Mouse (Mus musculus): Measurements from ENCODE around the gene Afg3l1.
"Not testable (repeated sequence)": the region's sequence is repeated elsewhere in the genome, so short reads cannot be mapped to it uniquely, and the experiment has no call there.

Afg3l1 gene

DNA sequence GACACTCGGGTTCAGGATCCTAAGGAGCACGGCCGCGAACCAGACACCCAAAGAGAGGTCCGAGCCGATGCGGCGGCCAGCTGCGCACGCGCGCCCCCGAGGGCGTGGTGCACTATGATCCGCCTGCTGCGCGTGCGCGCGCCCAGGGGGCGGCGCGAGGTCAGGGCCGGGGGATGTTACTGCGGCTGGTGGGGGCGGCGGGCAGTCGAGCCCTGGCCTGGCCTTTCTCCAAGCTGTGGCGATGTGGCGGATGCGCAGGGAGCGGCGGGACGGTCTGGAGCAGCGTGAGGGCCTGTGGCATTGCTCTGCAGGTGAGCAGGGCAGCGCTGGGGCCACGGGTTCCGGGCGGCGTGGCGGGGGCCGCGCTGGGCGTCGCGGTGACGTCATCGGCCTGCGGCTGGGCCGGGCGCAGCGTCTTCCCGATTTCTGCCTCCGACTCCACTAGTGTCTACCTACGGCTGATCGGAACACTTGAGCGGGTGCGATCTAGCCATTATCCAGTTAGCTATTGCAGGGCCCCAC is at the start of gene Afg3l1:
Afg3l1 (plus strand) TSS at position 167 of the 522 bp plus-strand sequence.
- DNase-seq = peak; percentile 96 to 97

DNA sequence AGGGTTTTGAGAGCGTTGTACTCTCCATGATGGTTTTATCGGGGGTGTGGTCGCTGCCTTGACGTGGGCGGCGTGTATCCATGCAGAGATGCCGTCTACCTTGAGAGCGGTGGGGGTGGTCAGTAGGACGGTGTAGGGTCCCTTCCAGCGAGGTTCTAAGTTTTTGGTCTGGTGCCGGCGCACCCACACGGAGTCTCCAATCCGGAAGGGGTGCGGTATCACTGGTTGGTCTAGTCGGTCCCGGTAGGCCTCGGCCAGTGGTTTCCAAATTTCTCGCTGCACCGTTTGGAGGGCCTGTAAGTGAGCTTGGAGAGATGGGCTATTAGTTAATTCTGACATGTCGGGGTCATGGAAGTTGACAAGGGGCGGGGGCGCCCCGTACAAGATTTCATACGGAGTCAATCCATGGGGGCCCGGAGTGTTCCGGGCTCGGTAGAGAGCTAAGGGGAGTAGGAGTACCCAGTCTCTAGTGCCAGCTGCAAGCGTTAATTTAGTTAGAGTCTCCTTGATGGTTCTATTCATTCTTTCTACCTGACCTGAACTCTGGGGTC is 49.3 kb upstream of the Afg3l1 start:
- DNase-seq = no peak

DNA sequence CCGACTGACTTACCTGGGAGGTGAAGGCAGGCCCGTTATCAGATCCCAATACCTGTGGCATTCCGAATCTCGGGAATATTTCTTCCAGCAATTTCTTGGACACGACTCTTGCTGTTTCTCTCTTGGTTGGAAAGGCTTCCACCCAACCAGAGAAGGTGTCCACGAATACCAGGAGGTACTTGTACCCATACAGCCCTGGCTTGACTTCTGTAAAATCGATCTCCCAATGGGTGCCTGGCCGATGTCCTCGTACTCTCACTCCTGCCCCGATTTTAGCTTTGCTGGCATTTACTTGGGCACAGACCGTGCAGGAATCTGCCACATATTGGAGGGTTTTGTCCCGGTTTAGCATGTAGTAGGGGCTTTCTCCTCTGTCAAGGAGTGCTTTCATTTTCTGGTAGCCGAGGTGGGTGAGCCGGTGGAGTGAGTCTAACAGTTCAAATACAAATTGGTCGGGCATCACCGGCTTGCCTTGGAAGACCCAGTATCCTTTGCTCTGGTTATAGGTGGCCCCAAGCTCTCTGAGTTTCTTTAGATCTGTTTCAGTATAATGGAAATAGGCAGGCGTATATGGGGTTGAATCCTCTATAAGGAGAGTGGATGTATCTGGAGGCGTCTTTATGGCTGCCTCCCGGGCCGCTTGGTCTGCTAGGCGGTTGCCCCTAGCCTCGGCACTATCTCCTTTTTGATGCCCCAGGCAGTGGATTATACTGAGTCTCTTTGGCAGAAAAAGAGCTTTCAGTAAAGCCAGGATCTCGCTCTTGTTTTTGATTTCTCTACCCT is 48.6 kb upstream of the Afg3l1 start:
- DNase-seq = no peak

DNA sequence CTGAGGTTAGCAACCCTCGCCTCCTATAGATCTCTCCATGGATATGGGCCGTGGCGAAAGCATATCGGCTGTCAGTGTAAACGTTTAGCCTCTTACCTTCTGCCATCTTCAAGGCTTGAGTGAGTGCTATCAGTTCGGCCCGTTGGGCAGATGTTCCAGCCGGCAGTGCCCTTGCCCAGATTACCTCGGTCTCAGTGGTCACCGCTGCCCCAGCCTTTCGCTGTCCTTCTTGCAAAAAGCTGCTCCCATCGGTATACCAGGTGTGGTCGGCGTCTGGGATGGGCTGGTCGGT is 48.0 kb upstream of the Afg3l1 start:
- DNase-seq = not testable (repeated sequence)

DNA sequence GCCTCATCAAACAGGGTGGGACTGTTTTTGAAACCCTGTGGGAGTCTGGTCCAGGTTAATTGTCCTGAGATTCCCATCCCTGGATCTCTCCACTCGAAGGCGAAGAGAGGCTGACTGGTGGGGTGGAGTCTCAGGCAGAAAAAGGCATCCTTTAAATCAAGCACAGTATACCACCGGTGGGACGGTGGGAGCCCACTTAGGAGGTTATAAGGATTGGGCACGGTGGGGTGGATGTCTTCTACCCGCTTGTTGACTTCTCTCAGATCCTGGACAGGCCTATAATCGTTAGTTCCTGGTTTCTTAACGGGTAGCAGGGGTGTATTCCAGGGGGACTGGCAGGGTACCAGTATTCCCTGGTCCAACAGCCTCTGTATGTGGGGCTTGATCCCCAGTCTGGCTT is 46.8 kb upstream of the Afg3l1 start:
- not testable (repeated sequence) for DNase-seq

DNA sequence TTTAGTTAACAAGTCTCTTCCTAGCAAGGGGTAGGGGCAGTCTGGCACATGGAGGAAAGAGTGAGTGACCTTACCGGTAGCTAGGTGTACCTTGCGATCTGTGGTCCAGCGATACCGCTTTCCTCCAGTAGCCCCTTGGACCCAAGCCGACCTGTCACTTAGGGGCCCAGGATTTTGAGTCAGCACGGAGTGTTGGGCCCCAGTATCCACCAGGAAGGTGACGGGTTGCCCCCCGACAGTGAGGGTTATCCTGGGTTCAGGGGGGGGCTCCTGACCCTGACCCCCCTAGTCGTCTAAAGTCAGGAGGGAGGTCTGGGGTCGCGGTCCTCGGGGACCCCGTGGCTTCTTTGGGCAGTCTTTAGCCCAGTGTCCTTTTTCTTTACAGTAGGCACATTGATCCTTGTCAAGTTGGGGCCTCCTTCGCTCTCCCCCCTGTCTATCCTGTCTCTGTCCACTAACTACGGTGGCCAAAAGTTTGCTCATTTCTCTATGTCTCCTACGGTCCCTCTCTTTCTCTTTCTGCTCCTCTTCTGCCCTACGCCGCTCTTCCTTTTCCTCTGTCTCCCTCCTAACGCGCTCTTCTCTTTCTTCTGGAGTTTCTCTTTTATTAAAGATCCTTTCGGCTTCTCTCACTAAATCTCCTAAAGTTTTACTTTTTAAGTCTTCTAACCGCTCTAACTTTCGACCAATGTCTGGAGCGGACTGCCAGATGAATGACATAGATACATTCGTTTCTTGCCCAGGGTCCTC is 45.9 kb upstream of the Afg3l1 start:
- no peak for DNase-seq

DNA sequence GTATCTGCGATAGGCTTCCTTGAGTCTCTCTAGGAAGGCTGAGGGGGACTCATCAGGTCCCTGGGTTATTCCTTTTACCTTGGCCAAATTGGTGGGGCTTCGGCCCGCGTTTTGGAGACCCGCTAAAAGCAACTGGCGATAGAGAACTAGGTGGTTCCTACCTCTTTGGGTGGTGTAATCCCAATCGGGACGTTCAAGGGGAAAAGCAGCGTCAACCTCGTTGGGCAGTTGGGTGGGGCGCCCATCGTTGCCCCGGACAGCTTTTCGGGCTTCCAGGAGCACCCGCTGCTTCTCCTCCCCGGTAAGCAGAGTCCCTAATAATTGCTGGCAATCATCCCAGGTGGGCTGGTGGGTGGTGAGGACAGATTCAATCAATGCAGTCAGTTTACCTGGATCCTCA is 45.3 kb upstream of the Afg3l1 start:
- DNase-seq = no peak

DNA sequence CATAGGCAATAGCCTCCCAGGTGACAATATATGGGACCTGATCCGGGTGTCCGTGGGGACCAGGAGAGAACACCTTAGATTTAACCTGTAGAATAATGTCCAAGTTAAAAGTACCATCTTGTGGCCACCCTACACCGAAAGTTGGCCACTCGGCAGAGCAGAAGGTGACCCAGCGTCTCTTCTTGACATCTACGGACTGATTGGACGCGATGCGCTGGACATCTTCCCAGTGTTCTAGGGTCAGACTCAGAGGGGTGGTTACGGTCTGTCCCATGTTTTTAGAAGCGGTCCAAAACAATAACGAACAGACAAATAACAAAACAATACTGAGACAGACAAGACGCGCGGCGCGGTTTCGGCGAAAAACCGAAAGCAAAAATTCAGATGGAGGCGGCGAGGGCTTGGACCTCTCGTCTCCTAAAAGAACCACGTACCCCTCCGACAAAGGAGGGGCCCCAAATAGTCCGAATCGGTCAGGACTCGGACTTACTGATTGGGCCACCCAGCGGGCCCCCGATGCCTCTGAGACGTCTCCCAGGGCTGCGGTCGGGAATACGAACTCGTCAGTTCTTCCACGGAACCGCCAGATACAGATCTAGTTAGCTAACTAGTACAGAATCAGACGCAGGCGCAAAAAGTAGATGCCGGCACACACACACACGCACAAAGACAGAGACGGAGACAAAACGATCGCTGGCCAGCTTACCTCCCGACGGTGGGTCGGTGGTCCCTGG is 44.3 kb upstream of the Afg3l1 start:
- DNase-seq = not testable (repeated sequence)

DNA sequence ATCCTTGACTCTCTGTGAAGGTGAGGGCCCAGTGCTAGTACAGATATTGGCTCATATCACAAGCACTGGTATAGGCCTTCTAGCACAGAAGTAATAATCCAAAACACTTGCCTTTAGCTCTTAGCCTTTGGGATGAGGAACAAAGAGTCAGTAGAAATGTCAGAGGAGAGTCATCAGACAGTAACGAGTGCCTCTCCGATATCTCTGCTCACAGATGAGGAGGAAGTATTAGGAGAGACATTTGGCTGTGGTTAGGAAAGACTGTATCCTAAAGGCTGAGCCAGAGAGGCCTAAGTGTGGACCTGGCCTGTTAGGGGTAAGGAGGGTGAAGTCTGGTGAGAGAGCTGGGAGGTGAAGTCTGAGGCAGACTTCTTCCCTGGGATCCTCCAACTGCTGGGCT is 35.9 kb upstream of the Afg3l1 start:
- no peak for DNase-seq

DNA sequence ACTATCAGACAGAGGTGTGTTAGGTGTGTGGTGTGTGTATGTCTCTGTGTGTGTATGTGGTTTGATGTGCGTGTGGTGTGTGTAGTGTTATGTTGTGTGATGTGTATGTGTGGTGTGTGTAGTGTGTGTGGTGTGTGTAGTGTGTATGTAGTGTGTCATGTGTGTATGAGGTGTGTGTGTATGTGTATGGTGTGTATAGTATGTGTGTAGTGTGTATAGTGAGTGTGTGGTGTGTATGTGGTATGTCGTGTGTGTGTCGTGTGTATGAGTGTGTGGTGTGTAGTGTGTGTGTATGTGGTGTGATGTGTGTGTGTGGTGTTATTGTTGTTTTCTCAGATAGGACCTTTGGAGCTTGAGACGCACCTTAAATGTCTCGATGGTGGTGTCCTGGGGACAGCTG is 35.4 kb upstream of the Afg3l1 start:
- no peak for DNase-seq

DNA sequence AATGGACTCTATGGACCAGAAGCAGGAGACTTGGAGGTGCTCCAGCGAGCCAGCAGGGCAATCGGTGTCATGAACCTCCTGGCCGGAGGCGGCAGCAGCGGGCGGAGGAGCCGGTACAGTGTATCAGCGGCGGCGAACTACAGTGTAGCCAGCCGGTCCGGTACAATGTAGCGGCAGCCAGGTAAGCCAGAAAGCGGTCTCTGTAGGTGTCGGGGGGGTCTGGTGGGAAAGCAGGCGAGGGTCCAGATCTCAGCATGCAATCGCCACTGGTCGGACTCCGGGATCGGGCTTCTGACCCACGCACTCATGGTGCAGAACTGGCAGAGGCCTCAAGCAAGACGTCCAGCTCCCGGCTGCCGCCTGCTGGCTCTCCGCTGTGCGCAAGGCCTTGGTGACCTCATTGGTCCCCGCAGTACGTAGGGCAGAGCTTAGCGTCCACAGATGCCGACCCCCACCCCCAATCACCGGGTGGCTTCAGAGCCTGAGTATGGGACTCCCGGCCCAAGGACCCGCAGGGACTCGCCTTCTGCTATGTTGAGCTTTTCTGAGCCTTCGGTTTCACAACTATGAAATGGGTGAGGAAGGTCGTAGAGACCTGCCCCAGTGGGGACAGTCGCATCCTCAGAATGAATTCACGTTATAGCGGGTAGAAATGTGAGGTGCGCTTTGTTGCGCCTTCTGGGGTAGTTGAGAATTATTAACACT is 34.7 kb upstream of the Afg3l1 start:
- DNase-seq = peak; percentile 99

DNA sequence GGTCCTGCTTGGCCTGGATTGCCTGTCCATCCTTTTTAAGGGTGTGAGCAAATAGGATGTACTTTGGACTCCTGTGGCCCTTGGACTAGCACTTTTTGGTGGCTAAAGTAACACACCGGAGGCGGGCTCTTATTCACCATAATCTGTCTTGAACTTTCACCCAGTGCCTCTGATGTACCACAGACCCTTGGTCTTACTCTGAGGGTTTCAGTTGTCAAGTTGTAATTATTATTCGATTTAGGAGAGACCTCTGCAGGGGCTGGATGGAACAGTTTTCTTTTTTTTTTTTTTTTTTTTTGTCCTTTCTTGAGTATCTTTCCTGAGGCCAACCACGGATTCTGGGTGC is 34.2 kb upstream of the Afg3l1 start:
- DNase-seq = no peak

DNA sequence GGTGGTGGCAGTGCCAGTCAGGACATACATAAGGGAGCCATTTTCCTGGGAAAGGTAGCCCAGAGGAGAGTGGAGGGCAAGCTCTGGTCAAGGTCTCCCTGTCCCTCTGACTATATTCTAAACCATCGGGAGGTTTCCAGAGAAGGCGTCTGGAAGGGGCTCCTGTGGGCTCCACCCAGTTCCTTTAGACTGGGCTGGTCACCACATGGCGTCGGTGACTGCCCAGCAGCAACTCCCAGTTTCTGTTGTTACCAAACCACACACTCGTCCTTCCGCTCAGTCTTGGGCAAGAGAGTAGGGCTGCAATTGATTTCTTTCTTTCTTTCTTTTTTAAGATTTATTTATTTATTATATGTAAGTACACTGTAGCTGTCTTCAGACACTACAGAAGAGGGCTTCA is 33.6 kb upstream of the Afg3l1 start:
- no peak for DNase-seq

DNA sequence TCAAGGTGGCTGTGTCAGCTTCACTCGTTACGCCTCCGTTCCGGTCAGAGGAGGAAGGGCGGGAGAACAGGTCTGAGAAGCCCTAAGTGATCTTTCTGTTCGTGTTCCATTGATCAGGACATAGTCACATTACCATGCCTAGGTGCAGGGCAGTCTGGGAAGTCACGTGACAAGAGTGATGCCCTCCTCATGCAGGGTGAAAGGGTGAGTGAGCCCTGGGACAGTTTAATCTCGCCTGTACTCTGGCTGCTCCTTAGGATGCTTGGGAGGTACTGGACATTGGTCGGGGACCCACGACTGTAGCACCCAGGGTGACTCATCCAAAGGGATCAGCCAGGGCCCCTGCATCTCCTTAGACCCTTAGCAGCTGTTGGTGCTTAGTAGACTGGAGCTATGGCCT is 31.7 kb upstream of the Afg3l1 start:
- DNase-seq = no peak

DNA sequence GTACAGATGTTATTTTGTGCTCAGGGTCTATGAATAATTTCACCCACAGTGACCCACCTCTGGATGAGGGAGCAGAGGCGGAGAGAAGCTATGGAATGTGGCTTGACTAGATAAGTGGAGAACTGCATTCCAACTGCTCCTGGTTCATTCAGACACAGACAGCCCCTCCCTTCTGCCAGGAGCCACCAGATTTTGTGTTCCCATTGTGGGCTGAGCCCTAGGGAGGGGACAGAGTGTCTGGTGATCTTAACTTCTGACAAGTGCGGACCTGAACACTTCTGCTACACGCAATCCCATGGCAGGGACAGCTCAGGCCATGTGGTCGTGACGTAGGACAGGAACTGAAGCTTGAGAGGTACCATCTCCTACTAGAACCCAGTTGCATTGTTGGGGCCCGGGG is 30.9 kb upstream of the Afg3l1 start:
- no peak for DNase-seq

DNA sequence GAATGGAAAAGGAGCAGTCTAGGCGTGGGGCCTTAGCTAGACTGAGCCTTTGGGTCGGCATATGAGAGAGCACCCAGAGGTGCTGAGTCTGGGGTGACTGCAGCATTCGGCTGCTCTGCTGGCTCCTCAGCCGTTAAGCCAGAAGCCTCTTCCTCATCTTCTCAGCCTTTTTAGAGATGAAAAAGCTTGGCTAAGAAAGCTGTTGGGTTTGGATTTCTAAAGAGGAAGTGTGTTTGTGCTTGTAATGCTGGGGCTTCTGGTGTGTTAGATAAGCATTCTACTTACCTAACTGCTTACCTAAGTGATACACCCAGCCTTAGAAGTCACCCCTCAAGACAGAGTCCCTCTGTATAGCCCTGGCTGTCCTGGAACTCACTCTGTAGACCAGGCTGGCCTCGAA is 26.9 kb upstream of the Afg3l1 start:
- no peak for DNase-seq

DNA sequence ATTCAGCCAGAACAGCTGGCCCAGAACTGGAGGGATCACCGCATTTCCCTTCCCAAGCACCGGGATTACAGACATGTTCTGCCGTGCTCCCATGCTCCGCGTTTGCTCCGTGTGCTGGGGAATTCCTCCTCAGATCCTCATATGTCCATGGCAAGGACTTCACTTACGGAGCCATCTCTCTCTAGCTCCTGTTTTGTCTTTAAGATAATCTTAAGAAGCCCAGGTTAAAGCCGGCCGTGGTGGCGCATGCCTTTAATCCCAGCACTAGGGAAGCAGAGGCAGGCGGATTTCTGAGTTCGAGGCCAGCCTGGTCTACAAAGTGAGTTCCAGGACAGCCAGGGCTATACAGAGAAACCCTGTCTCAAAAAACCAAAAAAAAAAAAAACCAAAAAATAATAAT is 26.0 kb upstream of the Afg3l1 start:
- DNase-seq = not testable (repeated sequence)

DNA sequence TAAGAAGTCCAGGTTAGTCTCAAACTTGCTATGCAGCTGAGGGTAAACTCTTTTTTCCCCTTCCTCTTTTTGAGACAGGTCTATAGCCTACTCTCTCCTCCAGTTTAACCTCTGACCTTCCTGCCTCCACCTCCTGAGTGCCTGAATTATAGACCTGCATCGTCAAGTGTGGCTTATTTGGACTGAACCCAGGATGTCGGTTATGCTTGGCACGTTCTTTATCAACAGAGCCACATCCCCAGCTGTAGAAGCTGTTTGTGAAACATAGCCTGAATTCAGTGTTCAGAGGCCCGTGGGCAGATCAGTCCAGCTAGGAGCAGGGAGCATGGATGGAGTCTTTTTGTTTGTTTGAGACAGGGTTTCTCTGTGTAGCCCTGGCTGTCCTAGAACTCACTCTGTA is 25.6 kb upstream of the Afg3l1 start:
- DNase-seq = no peak

DNA sequence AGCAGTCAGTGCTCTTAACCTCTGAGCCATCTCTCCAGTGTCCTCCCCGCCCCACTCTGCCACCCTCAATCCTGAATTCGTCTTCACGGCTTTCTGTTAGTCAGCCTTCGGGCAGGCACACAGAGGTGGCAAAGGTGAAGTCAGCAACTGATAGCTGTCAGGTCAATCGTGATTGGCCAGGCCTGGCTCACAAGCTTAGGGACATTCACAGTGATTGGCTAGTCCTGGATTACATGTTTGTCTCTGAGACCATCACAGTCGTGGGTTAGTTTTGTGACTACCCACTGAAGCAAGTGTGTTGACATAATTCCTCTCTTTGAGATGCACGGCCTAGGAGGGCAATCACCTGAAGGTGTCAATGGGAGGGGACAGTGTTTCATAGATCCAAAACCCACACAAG is 24.4 kb upstream of the Afg3l1 start:
- DNase-seq = no peak

DNA sequence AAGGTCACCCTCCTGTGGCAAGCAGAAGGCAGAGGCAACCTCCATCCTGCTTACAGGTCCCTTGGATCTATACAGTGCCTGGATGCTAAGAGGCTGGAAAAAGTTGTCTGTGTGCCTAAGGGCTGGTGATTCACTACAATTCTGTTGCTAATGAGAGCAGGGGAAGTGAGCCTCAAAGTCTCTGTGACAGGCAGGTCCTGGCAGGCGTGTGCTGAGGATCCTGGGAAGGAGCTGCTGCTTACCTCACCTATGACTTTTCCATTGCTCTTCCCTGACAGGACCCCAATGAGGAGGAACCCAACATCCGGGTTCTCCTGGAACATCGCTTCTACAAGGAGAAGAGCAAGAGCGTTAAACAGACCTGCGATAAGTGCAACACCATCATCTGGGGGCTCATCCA is 23.8 kb upstream of the Afg3l1 start:
- no peak for DNase-seq

DNA sequence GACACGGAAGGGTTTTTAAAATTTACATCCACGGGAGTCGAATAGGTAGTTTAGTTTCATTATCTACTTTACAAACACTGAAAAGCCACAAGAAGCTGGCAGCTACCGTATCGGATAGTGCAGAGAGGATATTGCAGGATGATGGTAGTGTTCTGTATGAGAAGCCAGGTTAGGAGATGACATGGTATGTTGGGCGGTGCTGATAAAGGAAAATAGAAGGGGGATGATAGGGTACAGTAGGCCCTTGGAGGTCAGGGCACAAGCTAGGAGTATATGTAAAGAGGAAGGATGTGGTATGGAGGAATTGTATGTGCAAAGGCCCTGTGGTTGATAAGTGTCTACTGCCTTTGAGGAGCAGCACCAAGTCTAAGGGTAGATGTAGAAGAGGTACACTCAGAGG is 23.1 kb upstream of the Afg3l1 start:
- DNase-seq = no peak

DNA sequence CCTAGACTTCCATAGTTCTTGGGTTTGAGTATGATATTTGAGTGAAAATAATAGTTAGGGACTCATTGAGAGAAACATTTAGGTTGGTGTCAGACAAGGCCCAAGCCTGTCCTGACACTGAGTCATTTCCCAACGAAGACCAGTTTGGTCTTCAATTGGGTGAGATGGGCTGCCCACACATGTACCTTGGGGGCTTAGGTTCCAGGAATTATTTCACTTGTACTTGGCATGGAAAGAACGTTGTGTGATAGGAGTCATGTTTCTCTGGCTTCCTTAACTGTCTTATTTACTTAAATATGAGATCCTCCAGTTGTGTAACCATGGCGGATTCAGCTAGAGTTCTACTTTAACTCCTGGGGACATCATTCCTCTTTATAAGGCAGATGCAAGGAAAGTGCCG is 14.1 kb upstream of the Afg3l1 start:
- no peak for DNase-seq

DNA sequence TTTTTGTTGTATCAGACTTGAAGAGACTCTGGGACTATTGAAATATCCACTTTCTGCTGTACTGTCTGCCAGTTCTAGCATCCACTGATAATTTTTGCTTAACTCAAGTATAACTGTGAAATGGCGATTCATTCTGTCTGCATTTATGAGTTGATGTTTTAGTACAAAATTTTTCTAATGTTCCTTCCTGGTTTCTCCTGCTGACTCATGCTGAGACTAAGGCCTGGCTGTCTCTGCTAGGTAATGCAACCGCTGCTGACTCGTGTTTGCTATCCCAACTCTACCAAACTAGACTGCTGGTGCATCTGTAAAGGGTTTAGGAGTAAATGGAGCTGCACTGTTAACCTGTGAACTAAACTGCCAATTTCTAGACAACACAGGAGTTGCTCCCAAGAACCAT is 10.2 kb upstream of the Afg3l1 start:
- no peak for DNase-seq
